Mouse (Mus musculus): ENCODE data around the gene Plek2. TPM values are rescaled to one million over a fixed set of nuclear protein-coding genes. Genes with fewer than 3 reads are reported as not detected.

Gene Plek2
- total and polyA plus RNA-seq, 2 experiments from 2014 or later: 2.0 to 3.2 TPM

DNA sequence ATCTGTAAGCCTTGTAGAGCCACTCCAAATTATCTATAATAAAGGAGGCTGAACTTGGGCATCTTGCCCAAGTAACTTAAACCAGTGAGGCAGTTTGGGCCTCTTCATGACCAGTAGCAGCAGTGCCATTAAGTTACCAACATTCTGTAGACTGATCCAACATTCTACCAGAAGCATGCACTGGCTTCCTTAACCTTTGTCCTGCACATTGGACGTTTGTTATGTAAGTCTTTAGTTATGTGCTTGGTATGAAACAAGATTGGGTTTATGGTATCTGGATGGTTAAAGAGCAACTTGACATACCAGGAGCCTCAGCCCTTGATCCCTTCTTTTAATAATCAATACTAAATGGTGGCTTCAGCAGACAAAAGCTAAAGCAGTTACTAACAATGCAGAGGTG lies 16.7 kb downstream of the Plek2 start:
- H3K27ac ChIP-seq (ENCODE audit: low read depth, low read length): no peak overlapping the region
- no peaks in the 10 kb centered on the region for H3K4me1 ChIP-seq (ENCODE audit: insufficient read depth, low read length)
- no peaks in the 10 kb centered on the region for H3K9me3 ChIP-seq (ENCODE audit: low read length)
- H3K9ac ChIP-seq (replicated peaks; ENCODE audit: low read length, poor library complexity, severe bottlenecking): no peak overlapping the region
- DNase-seq (ENCODE audit: low spot score): no peak
- no peak for ATAC-seq (ENCODE audit: low FRiP score)
- 67% methylated on average over 1 of the region's 1 CpGs for WGBS
- H3K27me3 ChIP-seq (ENCODE audit: insufficient read depth, low read length): no peaks in the 10 kb centered on the region
- peaks cover 7% of the 10 kb centered on the region for H3K36me3 ChIP-seq (ENCODE audit: insufficient read depth, low read length)
- H3K4me3 ChIP-seq (ENCODE audit: low read depth, low read length): no peak overlapping the region
- H3K4me2 ChIP-seq (ENCODE audit: low read depth, low read length, poor library complexity, severe bottlenecking): no peak overlapping the region
- no peak for TF ChIP-seq CTCF (IDR thresholded peaks at IDR 0.05)

DNA sequence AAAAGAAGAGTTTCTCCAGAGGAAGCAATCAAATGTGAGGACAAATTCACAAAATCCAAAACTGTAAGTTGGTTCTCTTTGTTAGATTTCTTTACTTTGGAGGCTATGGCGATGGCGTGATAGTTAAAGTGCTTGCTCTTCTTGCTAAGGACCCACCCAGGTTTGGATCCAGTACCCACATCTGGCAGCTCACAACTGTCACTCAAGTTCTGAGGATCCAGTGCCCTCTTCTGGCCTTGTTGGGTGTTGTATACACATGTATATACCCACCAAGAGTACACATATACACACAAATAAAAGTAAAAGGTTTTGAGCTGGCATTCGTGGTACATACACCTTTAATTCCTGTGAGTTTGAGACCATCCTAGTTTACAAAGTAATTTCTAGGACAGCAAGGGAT lies 32.2 kb downstream of the Plek2 start:
- Histone ChIP-seq H3K27ac (ENCODE audit: low read depth, low read length) (no peak overlapping the region), H3K36me3 (ENCODE audit: insufficient read depth, low read length) (peaks cover 18% of the 10 kb centered on the region), H3K9ac (replicated peaks; ENCODE audit: low read length, poor library complexity, severe bottlenecking) (no peak overlapping the region), H3K9me3 (ENCODE audit: low read length) (no peaks in the 10 kb centered on the region), H3K4me2 (ENCODE audit: low read depth, low read length, poor library complexity, severe bottlenecking) (no peak overlapping the region), H3K4me3 (ENCODE audit: low read depth, low read length) (no peak overlapping the region), H3K4me1 (ENCODE audit: insufficient read depth, low read length) (no peaks in the 10 kb centered on the region), H3K27me3 (ENCODE audit: insufficient read depth, low read length) (no peaks in the 10 kb centered on the region)
- 100% methylated on average over 3 of the region's 3 CpGs for WGBS
- ATAC-seq (ENCODE audit: low FRiP score) (no peak), DNase-seq (ENCODE audit: low spot score) (no peak)
- peak; percentile 40 for TF ChIP-seq CTCF (IDR thresholded peaks at IDR 0.05)

DNA sequence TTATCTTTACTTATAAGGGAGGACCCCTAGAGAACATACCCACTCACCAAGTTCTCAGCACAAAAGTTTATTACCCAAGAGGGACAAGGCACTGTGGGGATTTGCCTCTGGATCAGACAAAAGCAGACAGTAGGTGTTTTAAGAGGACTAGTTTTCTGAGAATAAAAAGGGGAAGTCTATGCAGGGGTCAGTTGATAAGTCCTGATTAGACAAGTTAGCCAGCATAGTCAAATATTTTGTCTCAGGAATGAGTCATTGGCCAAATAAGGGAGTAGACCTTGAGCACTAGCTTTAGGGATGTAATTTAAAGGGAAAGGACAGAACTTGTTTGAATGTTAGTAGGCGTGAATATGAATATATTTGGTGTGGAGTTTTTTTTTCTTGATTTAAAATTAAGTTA lies 38.6 kb downstream of the Plek2 start:
- no peak for TF ChIP-seq CTCF (IDR thresholded peaks at IDR 0.05)
- no peak for ATAC-seq (ENCODE audit: low FRiP score)
- H3K9ac ChIP-seq (replicated peaks; ENCODE audit: low read length, poor library complexity, severe bottlenecking): no peak overlapping the region
- DNase-seq (ENCODE audit: low spot score): no peak
- no peaks in the 10 kb centered on the region for H3K27me3 ChIP-seq (ENCODE audit: insufficient read depth, low read length)
- H3K27ac ChIP-seq (ENCODE audit: low read depth, low read length): no peak overlapping the region
- H3K9me3 ChIP-seq (ENCODE audit: low read length): no peaks in the 10 kb centered on the region
- H3K4me3 ChIP-seq (ENCODE audit: low read depth, low read length): no peak overlapping the region
- H3K4me2 ChIP-seq (ENCODE audit: low read depth, low read length, poor library complexity, severe bottlenecking): no peak overlapping the region
- WGBS: 95% methylated on average over 1 of the region's 1 CpGs
- peaks cover 2% of the 10 kb centered on the region; the same call in 1 of the 2 replicates for H3K4me1 ChIP-seq (ENCODE audit: insufficient read depth, low read length)
- no peaks in the 10 kb centered on the region; the same call in 1 of the 2 replicates for H3K36me3 ChIP-seq (ENCODE audit: insufficient read depth, low read length)

DNA sequence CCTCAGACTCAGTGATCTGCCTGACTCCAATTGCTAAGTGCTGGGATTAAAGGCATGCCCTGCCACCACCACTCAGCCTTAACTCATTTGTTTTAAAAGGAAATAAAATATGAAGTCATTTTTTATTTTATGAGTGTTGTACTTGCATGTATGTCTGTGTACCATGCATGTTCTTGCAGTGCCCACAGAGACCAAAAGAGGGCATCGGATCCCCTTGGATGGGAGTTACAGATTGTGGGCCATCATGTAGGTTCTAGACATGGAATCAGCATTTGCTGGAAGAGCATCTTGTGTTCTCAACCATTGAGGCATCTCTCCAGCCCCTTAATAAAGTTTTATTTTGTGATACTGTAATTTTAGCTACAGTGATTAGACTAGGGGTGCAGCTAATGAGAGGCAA lies 41.3 kb downstream of the Plek2 start:
- H3K27me3 ChIP-seq (ENCODE audit: insufficient read depth, low read length): no peaks in the 10 kb centered on the region
- H3K4me2 ChIP-seq (ENCODE audit: low read depth, low read length, poor library complexity, severe bottlenecking): no peak overlapping the region
- no peak overlapping the region for H3K27ac ChIP-seq (ENCODE audit: low read depth, low read length)
- peaks cover 8% of the 10 kb centered on the region; the same call in 1 of the 2 replicates for H3K4me1 ChIP-seq (ENCODE audit: insufficient read depth, low read length)
- H3K9me3 ChIP-seq (ENCODE audit: low read length): no peaks in the 10 kb centered on the region
- DNase-seq (ENCODE audit: low spot score) (no peak), ATAC-seq (ENCODE audit: low FRiP score) (no peak)
- H3K9ac ChIP-seq (replicated peaks; ENCODE audit: low read length, poor library complexity, severe bottlenecking): no peak overlapping the region
- no peak overlapping the region for H3K4me3 ChIP-seq (ENCODE audit: low read depth, low read length)
- peak; percentile 35; the same call in 1 of the 2 replicates for TF ChIP-seq CTCF (IDR thresholded peaks at IDR 0.05)
- H3K36me3 ChIP-seq (ENCODE audit: insufficient read depth, low read length): no peaks in the 10 kb centered on the region; the same call in 1 of the 2 replicates
- WGBS: 94% methylated on average over 1 of the region's 1 CpGs

DNA sequence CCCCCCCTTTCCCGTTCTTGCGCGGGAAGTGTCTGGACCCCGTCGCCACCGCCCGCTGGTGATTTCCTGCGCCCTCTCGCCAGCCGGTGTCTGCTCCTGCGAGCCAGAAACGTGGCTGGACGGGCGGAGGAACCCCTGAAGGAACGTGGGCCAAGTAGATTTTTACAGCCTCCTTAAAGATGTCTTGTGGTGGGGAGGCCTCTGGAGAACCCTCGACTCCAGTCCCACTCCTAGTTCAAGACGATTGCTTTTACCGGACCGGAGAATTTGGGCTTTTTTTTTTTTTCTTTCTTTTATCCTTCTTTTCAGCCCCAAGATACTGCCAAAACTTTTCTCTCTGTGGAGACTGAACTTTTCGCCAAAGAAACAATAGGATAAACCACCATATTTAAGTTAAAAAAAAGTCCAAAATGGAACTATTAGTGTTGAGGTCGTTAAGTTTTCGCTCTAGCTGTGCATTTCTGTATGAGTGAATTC lies 44.5 kb downstream of the Plek2 start:
- Histone ChIP-seq H3K27me3 (ENCODE audit: insufficient read depth, low read length) (no peaks in the 10 kb centered on the region), H3K4me2 (ENCODE audit: low read depth, low read length, poor library complexity, severe bottlenecking) (peak overlapping the region; percentile 56), H3K27ac (ENCODE audit: low read depth, low read length) (peak overlapping the region; percentile 77), H3K4me1 (ENCODE audit: insufficient read depth, low read length) (peaks cover 16% of the 10 kb centered on the region; the same call in 1 of the 2 replicates), H3K9me3 (ENCODE audit: low read length) (no peaks in the 10 kb centered on the region), H3K9ac (replicated peaks; ENCODE audit: low read length, poor library complexity, severe bottlenecking) (peak overlapping the region; percentile 76), H3K4me3 (ENCODE audit: low read depth, low read length) (peak overlapping the region; percentile 89), H3K36me3 (ENCODE audit: insufficient read depth, low read length) (no peaks in the 10 kb centered on the region; the same call in 1 of the 2 replicates)
- no peak for ATAC-seq (ENCODE audit: low FRiP score)
- TF ChIP-seq CTCF (IDR thresholded peaks at IDR 0.05): no peak
- no peak for DNase-seq (ENCODE audit: low spot score)
- under 1% methylated on average over 22 of the region's 22 CpGs for WGBS

DNA sequence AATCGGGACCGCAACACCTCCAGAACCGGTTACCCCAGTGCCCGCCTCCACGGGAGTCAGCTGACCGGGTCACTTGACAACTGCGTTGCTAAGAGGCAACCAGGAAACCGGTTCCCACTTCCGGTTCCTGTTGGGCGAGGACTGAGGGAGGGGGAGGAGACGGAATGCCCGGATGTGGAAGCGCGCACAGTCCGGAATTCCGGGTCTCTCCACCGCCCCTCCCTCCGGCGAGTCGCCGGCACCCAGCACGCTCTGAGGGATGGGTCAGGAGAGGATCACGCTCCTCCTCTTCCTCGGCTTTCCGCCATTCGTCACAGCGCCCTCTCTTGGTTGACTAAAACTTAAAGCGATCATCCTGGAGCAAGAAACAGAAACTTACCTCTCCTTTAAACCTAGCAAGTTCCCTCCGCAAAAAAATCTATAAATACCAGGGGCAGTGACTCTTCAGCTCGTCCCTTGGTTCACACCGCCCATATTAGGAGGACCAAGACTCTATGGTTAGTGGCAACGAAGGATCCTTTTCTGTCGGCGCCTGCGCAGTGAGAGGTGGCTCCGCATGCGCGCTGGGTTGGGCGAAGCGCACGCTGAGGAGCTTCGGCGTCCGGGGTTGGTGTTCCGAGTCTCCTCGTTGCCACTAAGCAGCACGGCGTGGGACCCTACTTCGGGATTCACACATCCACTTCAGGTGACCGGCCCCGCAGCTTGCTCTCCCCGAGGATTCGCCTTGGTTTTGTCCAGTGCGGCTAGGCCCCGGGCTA lies 45.1 kb downstream of the Plek2 start, which contains the start of the genes Atp6v1d and Eif2s1:
Gene Atp6v1d (minus strand): TSS at position 143 of the 758 bp plus-strand sequence.
Gene Eif2s1 (plus strand): TSS at position 324 of the 758 bp plus-strand sequence.
- H3K27ac ChIP-seq (ENCODE audit: low read depth, low read length): peak within 1 kb of the TSS; percentile 77
- H3K4me3 ChIP-seq (ENCODE audit: low read depth, low read length): peak within 1 kb of the TSS; percentile 89
- peak; percentile 99 for DNase-seq (ENCODE audit: low spot score)
- H3K9me3 ChIP-seq (ENCODE audit: low read length): no peaks in the 10 kb centered on the region
- peak within 1 kb of the TSS; percentile 86 for H3K4me2 ChIP-seq (ENCODE audit: low read depth, low read length, poor library complexity, severe bottlenecking)
- H3K27me3 ChIP-seq (ENCODE audit: insufficient read depth, low read length): no peaks in the 10 kb centered on the region
- peak; percentile 100 for ATAC-seq (ENCODE audit: low FRiP score)
- peaks cover 16% of the 10 kb centered on the region; the same call in 1 of the 2 replicates for H3K4me1 ChIP-seq (ENCODE audit: insufficient read depth, low read length)
- TF ChIP-seq CTCF (IDR thresholded peaks at IDR 0.05): peak; percentile 93
- peak within 1 kb of the TSS; percentile 79 for H3K9ac ChIP-seq (replicated peaks; ENCODE audit: low read length, poor library complexity, severe bottlenecking)
- WGBS: 0% methylated on average over 52 of the region's 55 CpGs
- H3K36me3 ChIP-seq (ENCODE audit: insufficient read depth, low read length): no peaks in the 10 kb centered on the region
